Mouse (Mus musculus): ENCODE data around the gene Lbx1. TPM values are rescaled to one million over a fixed set of nuclear protein-coding genes. Genes with fewer than 3 reads are reported as not detected.

Lbx1 gene
- polyA plus RNA-seq (2012; ENCODE audit: insufficient read depth, insufficient read length, missing spikeins) = not detected in 2 replicates

DNA sequence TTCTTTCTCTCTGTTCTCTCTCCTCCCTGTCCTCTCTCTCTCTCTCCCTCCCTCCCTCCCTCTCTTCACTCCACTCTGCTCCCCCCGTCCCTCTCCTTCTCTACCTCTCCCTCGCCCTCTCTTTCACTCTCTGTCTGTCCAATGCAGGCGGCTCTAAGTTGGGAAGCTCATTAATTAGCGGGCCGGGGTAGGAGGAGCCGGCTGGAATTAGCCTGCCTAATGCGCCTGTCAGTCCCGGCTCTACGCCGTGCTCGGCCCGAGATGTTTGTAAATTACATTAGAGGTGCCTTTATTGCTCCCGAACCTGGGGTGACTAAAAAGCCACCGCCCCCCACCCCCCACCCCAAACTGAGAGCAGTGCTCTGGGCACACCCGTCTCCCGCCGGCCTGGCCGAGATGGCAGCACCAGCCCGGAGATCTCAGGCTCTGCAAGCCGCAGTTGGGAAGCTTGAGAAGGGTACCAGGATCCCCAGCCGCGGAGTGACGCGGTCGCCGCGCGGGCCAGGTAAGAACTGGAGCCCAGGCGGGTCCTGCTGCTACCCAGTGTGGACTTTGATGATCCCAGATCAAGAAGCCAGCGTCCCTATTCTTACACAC lies at the start of gene Lbx1:
TSS of gene Lbx1 (minus strand) at position 47 of the 597 bp plus-strand sequence.
- Histone ChIP-seq H3K4me1 (ENCODE audit: control insufficient read depth, insufficient read depth, low read length) (peaks cover 2% of the 10 kb centered on the region; the same call in 1 of the 2 replicates), H3K4me3 (ENCODE audit: insufficient read depth, low read length) (no peak within 1 kb of the TSS), H3K27ac (ENCODE audit: insufficient read depth, low read depth, low read length) (no peak within 1 kb of the TSS)
- TF ChIP-seq POLR2A (IDR thresholded peaks at IDR 0.05; ENCODE audit: borderline replicate concordance, low read depth, low read length) (no peak), CTCF (IDR thresholded peaks at IDR 0.05; ENCODE audit: low read depth, low read length) (no peak)

DNA sequence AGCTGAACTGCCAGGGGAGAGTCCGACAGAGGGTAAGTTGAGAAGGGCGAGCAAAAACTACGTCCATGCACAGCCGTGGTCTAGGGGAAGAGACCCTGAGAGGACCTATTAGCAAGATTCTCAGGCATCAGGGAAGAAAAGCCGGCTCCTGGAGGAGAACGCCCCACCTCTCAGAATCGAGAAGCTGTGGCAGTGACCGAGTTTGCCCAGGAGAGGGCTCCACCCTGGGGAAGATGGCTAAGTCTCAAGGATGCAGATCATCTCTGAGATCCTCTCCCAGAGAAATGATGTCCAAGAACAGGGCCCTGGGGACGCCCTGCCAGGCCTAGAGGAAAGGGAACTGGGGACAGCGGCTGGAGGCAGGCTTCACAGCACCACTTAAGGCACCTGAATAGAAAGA lies 47.7 kb upstream of the Lbx1 start:
- TF ChIP-seq CTCF (IDR thresholded peaks at IDR 0.05; ENCODE audit: low read depth, low read length) (peak; percentile 47), POLR2A (IDR thresholded peaks at IDR 0.05; ENCODE audit: borderline replicate concordance, low read depth, low read length) (no peak)
- no peak overlapping the region for H3K4me3 ChIP-seq (ENCODE audit: insufficient read depth, low read length)
- H3K4me1 ChIP-seq (ENCODE audit: control insufficient read depth, insufficient read depth, low read length) = no peaks in the 10 kb centered on the region
- no peak overlapping the region for H3K27ac ChIP-seq (ENCODE audit: insufficient read depth, low read depth, low read length)

DNA sequence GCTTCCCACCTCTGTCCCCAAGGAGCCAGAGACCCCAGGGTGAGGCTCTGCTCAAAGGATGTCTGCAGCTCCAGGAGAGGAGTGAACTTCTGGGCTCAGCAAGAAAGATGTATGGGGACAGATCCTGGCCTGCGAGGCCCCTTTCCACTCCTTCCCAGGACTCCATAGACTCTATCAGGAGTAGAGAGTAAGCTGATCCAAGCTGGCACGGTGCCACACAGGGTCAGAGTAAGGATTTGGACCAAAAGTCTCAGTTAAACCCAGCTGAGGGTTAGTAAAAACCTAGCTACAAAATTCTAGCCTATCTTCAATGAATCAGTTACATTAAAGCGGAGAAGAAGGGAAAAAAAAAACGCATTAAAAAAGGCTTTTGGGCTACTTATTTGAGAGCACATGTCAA lies 40.6 kb upstream of the Lbx1 start:
- no peak for TF ChIP-seq POLR2A (IDR thresholded peaks at IDR 0.05; ENCODE audit: borderline replicate concordance, low read depth, low read length)
- TF ChIP-seq CTCF (IDR thresholded peaks at IDR 0.05; ENCODE audit: low read depth, low read length) = no peak

DNA sequence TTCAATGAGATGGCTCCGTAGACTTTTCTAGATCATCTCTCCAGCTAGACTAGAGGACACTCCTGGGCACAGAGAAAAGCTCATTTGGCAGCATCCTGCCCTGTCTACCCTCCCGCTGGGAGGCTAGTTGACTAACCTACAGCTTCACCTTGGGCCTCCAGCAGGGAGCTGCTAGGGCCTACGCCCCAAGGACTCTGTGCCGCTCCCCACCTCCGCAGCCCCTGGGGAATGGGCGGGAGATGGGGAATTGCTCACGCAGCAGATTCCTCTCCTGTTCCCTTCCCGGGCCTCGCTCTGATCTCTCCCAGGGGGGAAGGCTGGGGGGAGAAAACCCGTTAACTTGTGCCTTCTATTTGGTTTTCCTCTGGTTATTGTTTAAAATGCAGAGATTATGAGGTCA lies 36.4 kb upstream of the Lbx1 start:
- Histone ChIP-seq H3K4me1 (ENCODE audit: control insufficient read depth, insufficient read depth, low read length) (no peaks in the 10 kb centered on the region), H3K27ac (ENCODE audit: insufficient read depth, low read depth, low read length) (no peak overlapping the region), H3K4me3 (ENCODE audit: insufficient read depth, low read length) (no peak overlapping the region)
- no peak for TF ChIP-seq POLR2A (IDR thresholded peaks at IDR 0.05; ENCODE audit: borderline replicate concordance, low read depth, low read length)
- no peak for TF ChIP-seq CTCF (IDR thresholded peaks at IDR 0.05; ENCODE audit: low read depth, low read length)

More for the DNA sequence above, 40.6 kb upstream of the Lbx1 start:
- Histone ChIP-seq H3K4me1 (ENCODE audit: control insufficient read depth, insufficient read depth, low read length) (no peaks in the 10 kb centered on the region), H3K4me3 (ENCODE audit: insufficient read depth, low read length) (no peak overlapping the region), H3K27ac (ENCODE audit: insufficient read depth, low read depth, low read length) (no peak overlapping the region)

DNA sequence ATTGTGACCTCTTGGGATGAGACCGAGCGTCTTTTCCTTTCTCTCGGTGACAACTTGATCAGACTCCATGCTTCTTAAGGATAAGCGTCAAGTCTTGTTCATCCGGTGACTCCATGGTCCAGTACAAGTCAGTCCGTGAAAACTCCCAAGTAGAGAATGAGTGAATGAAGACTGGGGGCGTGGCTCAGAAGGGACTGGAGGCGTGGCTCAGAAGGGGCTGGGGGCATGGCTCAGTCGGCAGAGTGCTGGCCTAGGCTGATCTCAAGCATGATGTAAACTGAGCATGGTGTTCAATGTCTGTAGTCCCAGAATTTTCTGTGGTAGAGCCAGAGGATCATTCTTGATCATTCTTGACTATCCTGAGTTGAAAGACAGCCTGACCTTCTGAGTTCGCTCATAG lies 27.4 kb upstream of the Lbx1 start:
- no peak overlapping the region for H3K27ac ChIP-seq (ENCODE audit: insufficient read depth, low read depth, low read length)
- peaks cover 4% of the 10 kb centered on the region; the same call in 1 of the 2 replicates for H3K4me1 ChIP-seq (ENCODE audit: control insufficient read depth, insufficient read depth, low read length)
- no peak for TF ChIP-seq POLR2A (IDR thresholded peaks at IDR 0.05; ENCODE audit: borderline replicate concordance, low read depth, low read length)
- no peak for TF ChIP-seq CTCF (IDR thresholded peaks at IDR 0.05; ENCODE audit: low read depth, low read length)
- H3K4me3 ChIP-seq (ENCODE audit: insufficient read depth, low read length) = no peak overlapping the region

DNA sequence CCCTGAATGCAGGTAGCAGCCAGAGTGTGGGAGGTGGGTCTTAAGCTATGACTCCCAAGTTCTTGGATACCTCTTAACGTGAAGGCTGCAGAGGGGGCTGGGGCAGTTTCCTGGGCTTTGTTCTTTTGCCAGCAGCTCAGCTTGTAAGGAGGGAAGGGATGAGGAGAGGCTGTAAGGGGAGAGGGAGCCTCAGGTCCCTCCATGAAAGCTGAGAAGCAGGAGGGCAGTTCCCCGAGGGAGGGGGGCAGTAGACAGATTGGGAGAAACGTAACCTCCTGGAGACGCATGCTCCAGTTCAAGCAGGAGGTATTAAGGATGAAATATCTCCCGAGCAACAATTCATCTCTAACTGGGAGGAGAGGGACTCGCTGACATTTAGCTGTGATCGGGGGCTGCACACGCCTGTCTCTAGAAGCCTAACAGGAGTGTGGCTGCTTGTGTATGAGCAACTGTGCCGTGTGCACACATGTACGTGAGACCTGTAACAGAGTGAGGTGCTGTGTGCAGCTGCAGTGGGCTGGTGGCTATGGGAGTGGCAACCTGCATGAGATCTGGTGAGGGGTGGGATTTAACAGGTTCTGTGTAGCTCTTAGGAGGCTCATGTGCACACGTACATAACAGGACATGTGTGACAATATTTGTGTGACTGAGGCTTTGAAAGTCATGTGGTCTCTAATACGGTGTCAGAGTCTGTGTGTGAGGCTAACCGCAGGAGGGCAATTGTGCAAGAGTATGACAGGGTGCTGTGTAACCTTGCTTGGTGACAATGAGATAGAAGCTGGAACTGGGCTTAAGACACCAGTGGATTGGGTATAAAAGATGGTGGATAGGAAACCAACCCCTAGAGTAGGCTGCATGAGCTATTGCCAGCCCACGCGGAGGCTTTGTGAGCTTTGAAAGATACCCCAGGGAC lies 22.1 kb upstream of the Lbx1 start:
- Histone ChIP-seq H3K4me3 (ENCODE audit: insufficient read depth, low read length) (no peak overlapping the region), H3K27ac (ENCODE audit: insufficient read depth, low read depth, low read length) (no peak overlapping the region), H3K4me1 (ENCODE audit: control insufficient read depth, insufficient read depth, low read length) (peaks cover 6% of the 10 kb centered on the region; the same call in 1 of the 2 replicates)
- TF ChIP-seq POLR2A (IDR thresholded peaks at IDR 0.05; ENCODE audit: borderline replicate concordance, low read depth, low read length) (no peak), CTCF (IDR thresholded peaks at IDR 0.05; ENCODE audit: low read depth, low read length) (no peak)

DNA sequence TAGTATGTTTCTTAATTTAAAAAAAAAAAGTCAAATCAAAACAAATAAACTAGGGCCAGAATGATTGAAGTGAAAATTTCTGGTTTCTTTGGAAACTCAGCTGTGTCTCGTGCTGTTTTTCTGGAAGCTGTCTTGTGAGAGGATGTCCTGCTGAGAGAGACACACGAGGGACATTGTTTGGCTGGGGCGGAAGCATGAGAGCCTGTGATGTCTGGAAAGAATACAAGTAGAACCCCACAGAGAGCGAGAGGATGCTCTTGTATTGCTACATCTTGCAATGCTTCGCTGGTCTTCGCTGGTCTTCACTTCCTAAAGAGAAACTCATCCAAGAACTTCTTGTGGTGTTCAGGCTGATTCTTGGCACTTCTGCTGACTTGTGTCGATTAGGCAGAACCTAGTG lies 19.2 kb upstream of the Lbx1 start:
- TF ChIP-seq POLR2A (IDR thresholded peaks at IDR 0.05; ENCODE audit: borderline replicate concordance, low read depth, low read length) (no peak), CTCF (IDR thresholded peaks at IDR 0.05; ENCODE audit: low read depth, low read length) (no peak)

DNA sequence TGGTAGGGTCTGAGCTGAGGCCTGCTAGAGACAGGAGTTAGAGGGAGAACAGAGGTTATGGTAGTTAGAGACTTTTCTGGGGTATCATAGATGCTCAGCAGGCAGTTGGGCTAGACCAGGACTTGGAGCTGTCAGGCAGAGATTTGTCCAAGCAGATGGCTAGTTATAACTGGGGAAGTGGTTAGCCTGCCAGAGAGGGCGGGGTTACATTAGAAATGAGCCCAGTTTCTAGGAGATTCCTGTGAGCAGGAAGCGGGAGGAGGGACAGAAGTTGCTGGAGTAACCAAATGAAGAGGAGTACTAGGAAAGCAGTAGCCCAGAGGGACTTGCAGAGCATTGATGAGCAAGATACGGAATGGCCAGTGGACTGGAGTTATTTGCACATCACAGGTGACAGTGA lies 16.8 kb upstream of the Lbx1 start:
- no peak overlapping the region for H3K27ac ChIP-seq (ENCODE audit: insufficient read depth, low read depth, low read length)
- TF ChIP-seq POLR2A (IDR thresholded peaks at IDR 0.05; ENCODE audit: borderline replicate concordance, low read depth, low read length) (no peak), CTCF (IDR thresholded peaks at IDR 0.05; ENCODE audit: low read depth, low read length) (no peak)

More for the DNA sequence above, 19.2 kb upstream of the Lbx1 start:
- no peak overlapping the region for H3K4me3 ChIP-seq (ENCODE audit: insufficient read depth, low read length)
- H3K4me1 ChIP-seq (ENCODE audit: control insufficient read depth, insufficient read depth, low read length) = peaks cover 6% of the 10 kb centered on the region; the same call in 1 of the 2 replicates
- no peak overlapping the region for H3K27ac ChIP-seq (ENCODE audit: insufficient read depth, low read depth, low read length)

DNA sequence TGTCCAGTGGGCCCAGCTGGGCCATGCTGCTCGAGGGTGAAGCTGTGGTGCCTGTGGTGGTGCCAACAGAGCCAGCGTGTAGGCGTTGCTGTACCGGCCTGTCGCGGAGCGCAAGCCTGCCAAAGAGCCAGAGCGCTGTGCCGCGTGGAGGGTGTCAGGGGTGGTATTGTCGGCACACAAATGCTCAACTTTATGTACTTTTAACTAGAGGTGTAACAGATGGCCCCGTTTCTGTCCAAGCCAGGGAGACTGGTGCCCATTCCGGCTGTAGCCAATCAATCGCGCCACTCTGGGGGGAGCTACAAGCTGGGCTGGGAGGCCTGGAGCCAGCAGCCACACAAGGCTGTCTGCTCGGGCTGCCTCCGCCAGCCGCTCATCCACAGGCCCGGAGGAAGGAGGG lies 13.1 kb upstream of the Lbx1 start:
- no peak overlapping the region for H3K4me3 ChIP-seq (ENCODE audit: insufficient read depth, low read length)
- TF ChIP-seq POLR2A (IDR thresholded peaks at IDR 0.05; ENCODE audit: borderline replicate concordance, low read depth, low read length) (no peak), CTCF (IDR thresholded peaks at IDR 0.05; ENCODE audit: low read depth, low read length) (no peak)
- no peak overlapping the region for H3K27ac ChIP-seq (ENCODE audit: insufficient read depth, low read depth, low read length)
- H3K4me1 ChIP-seq (ENCODE audit: control insufficient read depth, insufficient read depth, low read length) = no peaks in the 10 kb centered on the region

More for the DNA sequence above, 16.8 kb upstream of the Lbx1 start:
- no peak overlapping the region for H3K4me3 ChIP-seq (ENCODE audit: insufficient read depth, low read length)
- H3K4me1 ChIP-seq (ENCODE audit: control insufficient read depth, insufficient read depth, low read length) = no peaks in the 10 kb centered on the region
